Mouse (Mus musculus) kidney, postnatal 4 days (tissue): ENCODE measurements around the gene Hivep2.
A peak's percentile ranks its signal among the peaks of the same experiment; 100 is the strongest.

Experiments
- DNase-seq, 2 experiments: peaks; one replicate each; pipeline ENCODE4 v3.0.0; 2021; ENCODE audit warnings: mixed read lengths in 2 of 2

Hivep2 gene

GRCm38 (mm10) chr10:13965974-13966829 lies at the start of gene Hivep2:
Gene Hivep2 (plus strand): TSS chr10:13966075.
- DNase-seq = peak; percentile 69 to 80

- peak; percentile 72 to 76 for DNase-seq
Measured at GRCm38 (mm10) chr10:13916645-13917342, 49.1 kb upstream of the Hivep2 start.

GRCm38 (mm10) chr10:13921641-13922385 lies 44.1 kb upstream of the Hivep2 start:
- no peak for DNase-seq

GRCm38 (mm10) chr10:13929306-13929705 lies 36.6 kb upstream of the Hivep2 start:
- DNase-seq = no peak

- DNase-seq = no peak
Measured at GRCm38 (mm10) chr10:13932147-13932546, 33.7 kb upstream of the Hivep2 start.

- no peak for DNase-seq
Measured at GRCm38 (mm10) chr10:13933320-13933719, 32.6 kb upstream of the Hivep2 start.

GRCm38 (mm10) chr10:13935646-13936045 lies 30.2 kb upstream of the Hivep2 start:
- no peak for DNase-seq

GRCm38 (mm10) chr10:13941406-13941805 lies 24.5 kb upstream of the Hivep2 start:
- DNase-seq = no peak

- peak; percentile 5 to 18 for DNase-seq
Measured at GRCm38 (mm10) chr10:13943706-13944105, 22.2 kb upstream of the Hivep2 start.

- DNase-seq = no peak
Measured at GRCm38 (mm10) chr10:13946498-13946897, 19.4 kb upstream of the Hivep2 start.

GRCm38 (mm10) chr10:13962965-13963364 lies 2.9 kb upstream of the Hivep2 start:
- DNase-seq = no peak

- DNase-seq = no peak
Measured at GRCm38 (mm10) chr10:13963908-13964500, 1.9 kb upstream of the Hivep2 start.

- peak; percentile 83 to 89 for DNase-seq
Measured at GRCm38 (mm10) chr10:13964501-13965281, 1.2 kb upstream of the Hivep2 start.

GRCm38 (mm10) chr10:13965316-13965973 lies 430 bp upstream of the Hivep2 start:
- peak; percentile 89 to 93 for DNase-seq

GRCm38 (mm10) chr10:13966830-13967450 lies 1.1 kb downstream of the Hivep2 start:
- peak; percentile 78 to 88 for DNase-seq

- peak; percentile 82 to 88 for DNase-seq
Measured at GRCm38 (mm10) chr10:13967451-13968233, 1.8 kb downstream of the Hivep2 start.

- DNase-seq = no peak
Measured at GRCm38 (mm10) chr10:13968234-13968555, 2.3 kb downstream of the Hivep2 start.

- DNase-seq = peak in 1 of 2 experiments; percentile 49
Measured at GRCm38 (mm10) chr10:13968989-13969388, 3.1 kb downstream of the Hivep2 start.

GRCm38 (mm10) chr10:13970321-13970720 lies 4.4 kb downstream of the Hivep2 start:
- DNase-seq = no peak

- DNase-seq = no peak
Measured at GRCm38 (mm10) chr10:13971268-13971667, 5.4 kb downstream of the Hivep2 start.
